Mouse (Mus musculus) spleen, postnatal 36 days (tissue): Measurements from ENCODE around the gene Uxs1.

ENCODE experiments used
- DNase-seq, 2 experiments: peaks; one replicate each; pipeline ENCODE4 v3.0.0; 2022; ENCODE audit warnings: low spot score in 2 of 2, mixed read lengths in 1 of 2

The Uxs1 gene

GRCm38 (mm10) chr1:43722459-43722858 is 105.1 kb downstream of the Uxs1 start:
- no peak for DNase-seq

GRCm38 (mm10) chr1:43718793-43719192 is 108.8 kb downstream of the Uxs1 start:
- no peak for DNase-seq

GRCm38 (mm10) chr1:43717967-43718366 is 109.6 kb downstream of the Uxs1 start:
- no peak for DNase-seq

- DNase-seq: peak in 1 of 2 experiments; percentile 4
Measured at GRCm38 (mm10) chr1:43714841-43715240, 112.8 kb downstream of the Uxs1 start.

GRCm38 (mm10) chr1:43698577-43699000 is 129.0 kb downstream of the Uxs1 start:
- DNase-seq: no peak
